Mouse (Mus musculus): ENCODE measurements around the gene Fmod. TPM values are rescaled to one million over a fixed set of nuclear protein-coding genes. Genes with fewer than 3 reads are reported as not detected.

Gene Fmod
- total RNA-seq, 2 experiments from 2014 or later, result not detected

DNA sequence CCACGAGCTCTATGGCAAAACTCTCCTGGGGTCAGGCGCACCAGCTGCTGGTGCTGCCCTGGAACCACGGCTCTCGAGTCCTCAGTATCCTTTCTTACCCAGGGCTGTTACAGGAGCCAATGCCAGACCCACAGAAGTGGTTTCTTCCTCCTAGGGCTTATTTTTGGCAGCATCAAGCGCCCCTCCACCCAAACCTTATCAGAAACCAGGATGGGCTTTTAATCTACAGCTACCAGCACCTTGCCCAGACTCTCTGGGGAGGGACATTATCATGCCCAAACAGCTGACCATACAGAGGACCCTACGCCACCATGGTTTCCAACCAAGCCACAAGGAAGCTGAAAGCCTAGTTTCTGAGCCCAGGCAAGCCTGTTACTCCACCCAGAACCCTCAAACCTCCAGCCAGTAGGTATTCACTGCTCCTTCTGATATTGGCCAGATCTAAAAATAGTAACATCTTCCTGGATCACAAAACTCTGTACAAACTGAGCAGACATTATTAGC lies 36.1 kb downstream of the Fmod start:
- peak; percentile 87 for ATAC-seq (replicated peaks; ENCODE audit: low FRiP score, low TSS enrichment, poor library complexity, severe bottlenecking)

DNA sequence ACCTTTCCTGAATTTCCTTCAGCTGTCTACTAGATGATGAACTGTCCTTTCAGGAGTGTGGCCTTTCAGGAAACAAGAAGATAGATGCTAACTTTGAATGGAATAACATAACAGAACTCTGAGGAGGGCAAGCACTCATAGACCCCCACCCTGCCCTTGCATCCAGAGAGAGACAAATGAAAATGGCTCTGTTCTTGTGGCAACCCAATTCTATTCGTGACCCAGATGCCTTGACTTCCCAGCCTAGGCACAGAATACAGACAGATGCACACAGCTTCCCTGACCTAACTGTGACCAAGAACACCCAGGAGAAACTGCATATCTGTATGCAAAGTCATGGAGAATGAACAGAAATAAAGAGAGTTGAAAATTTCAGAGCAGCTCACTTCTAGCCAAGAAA lies 36.6 kb downstream of the Fmod start:
- ATAC-seq (replicated peaks; ENCODE audit: low FRiP score, low TSS enrichment, poor library complexity, severe bottlenecking), result no peak

DNA sequence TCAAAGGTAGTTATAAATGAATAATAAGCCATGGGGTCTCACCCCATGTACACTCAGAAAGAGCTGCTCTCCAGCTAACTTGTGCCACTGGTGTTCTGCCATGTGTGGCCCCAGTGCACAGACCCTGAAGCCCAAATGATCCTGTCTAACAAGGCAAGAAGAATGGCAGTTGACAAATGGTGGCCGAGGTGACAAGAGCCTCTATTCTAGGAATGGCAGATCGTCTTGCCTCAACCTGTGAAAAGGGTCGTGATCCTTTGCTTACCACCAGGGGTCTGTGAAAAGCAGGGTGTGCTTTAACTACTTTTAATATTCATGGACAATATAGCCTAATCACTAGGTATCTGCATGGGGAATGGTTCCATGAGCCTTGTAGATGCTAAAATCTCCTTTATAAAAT lies 37.1 kb downstream of the Fmod start:
- ATAC-seq (replicated peaks; ENCODE audit: low FRiP score, low TSS enrichment, poor library complexity, severe bottlenecking), result no peak

DNA sequence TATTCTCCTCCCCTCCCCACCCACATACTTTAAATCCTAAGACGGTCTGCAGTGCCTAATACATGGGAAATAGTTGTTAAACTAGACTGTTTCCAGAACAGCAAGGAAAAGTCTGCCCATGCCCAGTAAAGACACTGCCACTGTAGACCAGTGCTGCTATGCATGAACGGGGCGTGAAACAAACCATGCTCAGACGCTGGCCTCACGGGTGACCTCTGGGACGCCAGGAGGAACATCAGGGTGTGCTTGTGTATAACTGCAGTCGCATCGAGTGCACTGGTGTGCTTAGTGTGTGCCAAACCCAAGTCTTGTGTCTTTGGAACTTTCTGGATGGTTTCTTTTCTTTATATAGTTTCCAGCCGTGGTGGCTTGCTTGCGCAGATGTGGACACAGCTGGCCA lies 37.6 kb downstream of the Fmod start:
- ATAC-seq (replicated peaks; ENCODE audit: low FRiP score, low TSS enrichment, poor library complexity, severe bottlenecking), result no peak

DNA sequence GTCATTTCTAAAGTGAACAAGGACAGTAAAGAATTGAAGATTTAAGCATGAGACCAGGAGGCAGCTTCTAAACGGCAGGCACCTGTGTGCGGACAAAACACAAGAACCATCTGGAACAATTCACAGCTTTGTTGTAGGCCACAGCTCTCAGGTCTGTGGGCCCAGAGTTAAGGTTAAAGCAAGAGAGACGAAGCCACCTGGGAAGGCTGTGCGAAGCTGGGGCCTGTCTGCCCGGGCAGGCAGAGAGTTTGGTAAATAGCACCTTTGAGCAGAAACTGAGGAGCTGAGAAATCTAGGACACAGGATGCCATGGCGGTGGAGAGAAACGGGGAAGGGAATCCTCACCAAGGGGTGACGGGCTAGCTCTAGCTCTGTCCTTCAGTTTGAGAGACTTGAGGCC lies 38.5 kb downstream of the Fmod start:
- ATAC-seq (replicated peaks; ENCODE audit: low FRiP score, low TSS enrichment, poor library complexity, severe bottlenecking), result no peak

DNA sequence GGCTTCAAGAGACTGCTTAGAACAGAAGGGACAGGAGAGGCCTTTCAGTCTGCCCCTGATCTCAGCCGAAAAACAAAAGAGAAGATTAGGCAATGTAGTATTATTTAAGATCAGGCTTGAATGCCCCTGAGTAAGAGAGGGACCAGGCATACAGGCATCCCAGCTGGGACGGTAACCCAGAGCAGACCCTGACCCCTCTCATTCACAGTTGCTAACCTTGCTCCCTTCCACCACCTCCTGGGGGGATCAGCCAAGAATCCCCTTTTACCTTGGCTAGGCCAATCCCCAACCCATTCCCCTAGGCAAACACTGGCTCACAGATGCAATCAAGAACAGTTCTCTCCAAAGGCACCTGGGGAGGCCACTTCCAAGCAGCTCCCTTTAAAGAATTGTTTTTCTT lies 39.7 kb downstream of the Fmod start:
- ATAC-seq (replicated peaks; ENCODE audit: low FRiP score, low TSS enrichment, poor library complexity, severe bottlenecking), result no peak

DNA sequence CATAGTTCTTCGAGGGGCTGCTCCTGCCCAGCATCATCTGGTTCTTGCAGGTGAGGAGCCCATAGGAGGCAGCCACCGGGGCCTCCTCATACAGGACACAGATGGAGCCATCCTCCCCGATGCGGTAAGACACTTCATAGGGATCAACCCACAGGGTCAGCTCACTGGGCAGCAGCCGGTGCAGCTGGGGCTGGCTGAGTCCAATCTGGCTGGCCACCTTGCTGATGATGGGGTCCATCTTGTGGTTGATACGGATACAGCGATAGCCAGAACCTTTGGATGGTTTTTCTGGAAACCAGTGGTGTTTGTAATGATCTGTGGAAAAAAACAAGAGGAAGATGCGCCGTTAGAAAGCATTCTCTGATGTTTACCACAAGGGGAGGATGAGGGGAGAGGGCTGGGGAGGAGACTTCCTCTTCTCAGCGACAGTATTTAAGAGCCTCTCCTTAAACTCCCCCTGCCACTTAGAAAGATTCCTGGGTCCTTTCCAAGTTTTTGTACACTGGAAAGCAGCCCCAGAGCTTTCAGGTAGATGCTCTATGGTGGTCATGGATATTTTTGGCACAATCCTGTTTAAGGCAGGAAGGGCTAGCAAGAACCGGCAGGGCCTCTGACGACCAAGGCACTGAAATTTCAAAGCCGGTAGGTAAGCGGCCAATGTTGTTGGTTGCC lies 40.5 kb downstream of the Fmod start:
- no peak for ATAC-seq (replicated peaks; ENCODE audit: low FRiP score, low TSS enrichment, poor library complexity, severe bottlenecking)

DNA sequence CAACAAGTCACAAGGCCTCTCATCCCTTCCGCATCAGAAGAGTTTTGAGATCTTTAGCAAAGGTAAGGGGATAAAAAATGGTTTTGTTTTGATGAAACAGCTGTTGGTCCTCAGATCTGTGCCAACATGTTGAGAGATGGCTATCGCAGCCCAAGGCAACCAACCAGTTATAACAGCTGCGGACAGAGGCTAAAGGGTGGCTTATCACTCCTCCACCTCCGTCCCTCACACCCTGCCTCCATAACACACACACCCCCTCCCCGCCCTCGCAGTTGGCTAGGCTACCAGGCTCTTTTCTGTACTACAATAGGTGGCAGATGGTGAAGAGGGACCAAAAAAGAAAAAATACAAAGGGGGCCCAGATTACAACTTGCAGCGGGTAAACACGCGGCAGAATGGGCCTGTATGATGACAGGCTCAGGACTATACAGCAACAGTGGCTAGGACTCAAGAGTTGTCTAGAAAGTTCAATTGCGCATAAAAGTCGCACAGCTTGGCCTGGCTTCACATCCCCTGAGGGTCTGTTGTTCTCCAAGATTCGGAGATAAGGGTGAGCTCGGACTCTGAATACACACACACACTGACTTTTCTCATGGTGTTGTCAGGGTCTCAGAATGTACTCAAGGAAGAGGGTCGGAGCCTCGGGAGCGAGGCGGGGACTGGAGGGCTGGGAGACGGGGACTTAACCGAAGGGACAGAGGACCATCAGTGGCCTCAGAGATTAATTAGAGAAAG lies 41.2 kb downstream of the Fmod start:
- ATAC-seq (replicated peaks; ENCODE audit: low FRiP score, low TSS enrichment, poor library complexity, severe bottlenecking), result peak; percentile 51

DNA sequence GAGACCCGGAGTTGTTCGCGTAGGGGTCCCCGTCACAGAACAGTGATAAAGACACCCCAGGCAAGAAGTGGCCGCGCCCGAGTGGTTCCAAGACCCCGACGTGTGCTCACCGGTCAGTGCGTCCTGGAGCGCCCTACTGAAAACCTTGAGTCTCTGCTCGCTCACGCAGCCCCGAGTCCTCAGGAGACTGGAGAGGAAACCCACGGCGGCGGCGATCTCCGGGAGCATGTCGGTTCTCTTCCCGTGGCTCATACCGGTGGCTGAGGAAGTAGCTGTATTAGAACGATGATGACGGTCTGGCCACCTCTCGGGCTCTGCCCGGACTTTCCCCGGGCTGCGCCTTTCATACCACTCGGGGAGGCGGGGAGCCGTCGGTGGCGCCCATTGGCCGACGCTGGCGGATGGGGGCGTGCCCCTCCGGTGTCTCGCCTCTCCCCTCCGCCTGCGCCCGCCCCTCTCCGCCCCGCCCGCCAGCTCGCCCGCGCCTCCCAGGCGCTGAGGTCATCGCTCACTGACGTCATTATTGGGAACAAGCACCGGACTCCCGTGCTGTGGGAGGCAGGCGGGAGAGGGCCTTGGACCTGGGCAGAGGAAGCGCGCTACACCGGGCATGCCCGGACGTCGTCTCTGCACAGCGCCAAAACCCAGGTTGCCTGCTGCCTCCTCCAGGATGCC lies 41.9 kb downstream of the Fmod start, which contains the start of gene Btg2:
Btg2 (minus strand) TSS at position 319 of the 675 bp plus-strand sequence.
- ATAC-seq (replicated peaks; ENCODE audit: low FRiP score, low TSS enrichment, poor library complexity, severe bottlenecking), result peak; percentile 87

DNA sequence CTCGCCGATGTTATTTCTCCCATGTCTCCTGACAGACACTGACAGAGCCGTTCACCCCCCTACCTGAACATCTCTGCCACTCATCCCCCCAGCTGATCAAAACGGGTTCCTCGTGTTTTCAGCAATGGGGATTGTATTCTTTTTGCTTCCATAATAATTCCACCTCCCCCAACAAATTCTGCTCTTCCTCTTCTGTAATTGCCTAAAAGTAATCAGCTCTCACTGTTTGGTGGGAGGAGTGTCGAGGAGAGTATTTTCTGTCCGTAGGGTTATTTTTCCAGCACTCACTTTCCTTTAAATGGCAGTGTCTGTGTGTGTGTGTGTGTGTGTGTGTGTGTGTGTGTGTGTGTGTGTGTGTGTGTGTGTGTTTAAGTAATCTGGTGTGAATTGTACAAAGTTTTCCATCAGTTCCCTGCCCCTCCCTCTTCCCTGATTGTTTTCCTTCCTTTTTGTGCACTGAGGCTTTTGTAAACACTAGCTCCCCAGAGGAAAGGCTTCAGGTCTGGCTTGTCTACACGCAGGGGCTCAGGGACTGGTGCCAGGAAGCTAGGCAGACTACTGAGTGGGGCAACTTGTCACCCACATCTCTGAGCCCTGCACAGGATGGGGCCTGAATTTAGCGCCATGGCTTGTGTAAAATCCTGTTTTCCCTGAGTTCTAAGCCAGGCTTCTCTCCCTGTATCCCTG lies 42.6 kb downstream of the Fmod start:
- no peak for ATAC-seq (replicated peaks; ENCODE audit: low FRiP score, low TSS enrichment, poor library complexity, severe bottlenecking)

DNA sequence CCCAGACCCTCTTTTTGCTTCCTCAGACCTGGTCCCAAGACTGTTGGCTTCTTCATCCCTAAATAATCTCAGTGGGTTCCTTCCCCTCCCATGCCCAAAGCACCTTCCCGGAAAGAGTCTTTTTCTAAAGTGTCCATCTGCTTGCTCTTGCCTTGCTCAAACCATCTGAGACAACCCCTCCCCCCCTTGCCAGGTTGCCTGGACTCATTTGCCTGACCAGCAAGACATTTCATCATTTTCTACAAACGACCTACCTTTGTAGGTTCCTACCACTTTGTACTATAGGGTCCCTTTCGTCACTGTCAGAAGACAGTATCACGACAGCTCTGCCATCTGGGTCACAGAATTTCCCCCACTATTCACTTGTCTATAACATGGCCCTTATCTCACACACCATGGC lies 43.4 kb downstream of the Fmod start:
- no peak for ATAC-seq (replicated peaks; ENCODE audit: low FRiP score, low TSS enrichment, poor library complexity, severe bottlenecking)

DNA sequence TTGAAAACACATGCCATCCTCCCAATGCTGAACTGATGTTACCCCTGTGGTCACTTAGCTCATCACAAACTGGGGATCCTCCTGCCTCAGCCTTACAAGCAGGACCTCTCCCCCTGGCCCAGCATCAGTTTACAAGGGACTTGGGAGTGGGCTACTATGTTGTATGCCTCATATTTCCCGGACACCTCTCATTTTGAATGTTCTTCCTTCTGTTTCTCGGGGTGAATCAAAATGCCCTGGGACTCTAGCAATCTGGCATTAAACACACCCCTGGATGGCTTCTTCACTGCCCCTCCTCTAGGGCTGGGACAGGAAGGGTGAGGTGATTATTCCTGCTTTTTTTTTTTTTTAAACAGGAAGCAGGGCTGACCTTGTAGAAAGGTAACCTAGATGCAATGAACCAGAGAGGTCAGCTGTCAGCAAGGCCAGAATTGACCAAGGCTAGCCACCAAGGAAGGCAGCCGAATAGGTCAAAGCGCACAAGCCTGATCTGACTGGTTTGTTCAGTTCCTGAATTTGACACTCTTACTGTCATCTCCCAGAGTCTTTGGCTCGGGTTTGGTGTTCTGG lies 43.9 kb downstream of the Fmod start:
- ATAC-seq (replicated peaks; ENCODE audit: low FRiP score, low TSS enrichment, poor library complexity, severe bottlenecking), result no peak

DNA sequence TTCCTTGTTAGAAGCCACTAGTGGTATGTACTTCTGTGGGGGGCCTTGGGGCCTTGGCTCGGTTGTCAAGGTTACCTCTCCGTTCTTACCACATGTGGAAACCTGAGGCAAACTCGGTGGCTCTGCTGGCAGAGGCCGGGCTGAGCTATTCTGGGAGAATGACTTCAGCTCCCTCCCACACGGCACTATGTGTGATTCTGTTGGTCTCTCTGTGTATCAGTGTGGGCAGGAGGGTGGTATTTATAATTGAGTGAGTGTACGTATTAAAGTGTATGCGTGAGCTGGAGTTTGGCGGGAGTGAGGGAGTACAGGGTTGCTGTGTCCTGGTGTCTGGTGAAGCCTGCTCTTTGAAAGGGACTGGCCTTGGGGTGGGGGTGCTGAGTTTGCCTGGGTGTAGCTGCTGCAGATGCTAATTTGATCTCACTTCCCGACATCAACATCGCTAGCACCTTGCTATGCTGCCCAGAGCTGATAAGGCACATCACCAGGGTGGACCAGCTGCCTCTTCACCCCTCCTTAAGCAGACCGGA lies 46.0 kb downstream of the Fmod start:
- no peak for ATAC-seq (replicated peaks; ENCODE audit: low FRiP score, low TSS enrichment, poor library complexity, severe bottlenecking)

DNA sequence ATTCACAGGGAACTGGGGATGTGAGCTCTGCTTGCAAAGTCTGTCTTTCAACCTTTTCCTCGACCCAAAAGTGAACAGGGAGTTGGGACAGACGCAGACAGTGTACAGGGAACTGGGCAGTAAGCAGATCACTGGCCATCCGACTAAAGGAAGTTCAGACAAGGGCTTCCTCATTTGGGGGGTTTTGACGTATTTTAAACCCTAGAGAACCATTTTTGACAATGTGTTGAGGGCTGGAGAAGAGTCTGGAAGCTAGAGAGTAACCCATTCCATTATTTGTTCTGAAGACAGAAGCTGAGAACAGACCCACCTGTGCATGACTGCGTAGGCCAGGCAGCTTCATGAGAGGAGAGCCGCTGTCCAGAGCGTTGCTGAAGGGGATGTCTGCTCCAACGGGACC lies 46.6 kb downstream of the Fmod start:
- ATAC-seq (replicated peaks; ENCODE audit: low FRiP score, low TSS enrichment, poor library complexity, severe bottlenecking), result no peak

DNA sequence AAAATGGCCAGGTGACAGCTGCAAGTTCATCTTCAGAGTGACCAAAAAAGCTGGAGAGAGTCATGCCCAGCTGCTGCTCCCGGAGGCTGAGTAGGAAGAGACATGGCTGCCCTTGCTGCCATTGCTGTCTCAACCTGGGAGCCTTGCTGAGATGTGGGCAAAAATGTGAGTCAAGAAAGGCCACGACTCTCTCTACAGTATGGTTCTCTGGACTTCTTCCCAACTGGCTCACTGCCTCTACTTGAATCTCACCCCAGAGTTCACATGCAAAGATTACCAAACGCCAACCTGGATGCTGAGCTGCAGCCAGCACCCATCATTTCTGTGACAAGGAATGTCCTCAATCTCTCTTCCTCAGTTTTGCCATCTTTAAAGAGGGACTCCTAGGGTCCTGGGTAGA lies 47.1 kb downstream of the Fmod start:
- no peak for ATAC-seq (replicated peaks; ENCODE audit: low FRiP score, low TSS enrichment, poor library complexity, severe bottlenecking)

DNA sequence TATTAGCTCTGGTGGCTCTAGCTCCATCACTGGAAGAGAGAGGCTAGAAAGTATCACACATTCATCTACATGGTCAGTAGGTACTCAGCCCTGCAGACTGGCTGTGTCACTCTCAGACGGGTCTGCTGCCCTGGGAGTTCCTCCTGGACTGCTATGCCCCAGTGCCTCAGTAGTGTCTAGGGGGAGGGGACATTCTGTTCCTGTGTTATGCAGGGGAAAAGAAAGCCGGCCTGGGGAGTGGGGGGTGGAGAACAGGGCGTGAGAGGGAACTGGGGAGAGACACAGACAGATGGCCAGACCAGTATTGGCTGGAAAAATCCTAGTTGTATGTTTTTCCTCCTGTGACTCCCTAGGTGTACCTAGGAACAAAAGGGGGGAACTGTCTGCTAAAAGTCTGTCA lies 49.0 kb downstream of the Fmod start:
- no peak for ATAC-seq (replicated peaks; ENCODE audit: low FRiP score, low TSS enrichment, poor library complexity, severe bottlenecking)

DNA sequence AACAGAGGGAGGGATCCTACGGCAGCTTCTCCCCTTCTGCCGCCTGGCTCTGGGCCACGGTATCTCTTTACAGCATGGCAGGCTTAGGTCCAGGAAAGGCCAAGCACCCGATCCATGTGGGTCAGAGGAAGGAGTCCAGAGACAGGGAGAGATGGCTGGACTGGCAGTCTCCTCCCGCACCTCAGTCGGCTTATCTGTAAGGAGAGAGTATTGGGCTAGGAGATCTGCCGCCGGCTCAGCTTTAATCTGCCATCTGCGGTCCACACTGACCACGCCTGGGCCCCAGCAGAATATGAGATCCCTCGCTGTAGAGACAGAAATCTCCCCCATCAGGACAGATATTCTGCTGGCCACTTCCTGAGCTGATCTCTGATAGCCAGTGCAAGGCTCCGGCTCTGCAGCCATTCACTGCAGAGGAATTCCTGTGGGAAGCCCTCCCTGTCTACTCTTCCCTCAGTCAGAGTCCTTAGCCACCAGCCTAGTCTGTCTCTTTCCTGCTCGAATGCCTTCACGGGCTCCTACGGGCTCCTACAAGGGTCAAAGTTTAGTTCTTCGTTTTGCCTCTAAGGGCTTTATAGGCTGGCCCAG lies 49.9 kb downstream of the Fmod start:
- ATAC-seq (replicated peaks; ENCODE audit: low FRiP score, low TSS enrichment, poor library complexity, severe bottlenecking), result peak; percentile 62

DNA sequence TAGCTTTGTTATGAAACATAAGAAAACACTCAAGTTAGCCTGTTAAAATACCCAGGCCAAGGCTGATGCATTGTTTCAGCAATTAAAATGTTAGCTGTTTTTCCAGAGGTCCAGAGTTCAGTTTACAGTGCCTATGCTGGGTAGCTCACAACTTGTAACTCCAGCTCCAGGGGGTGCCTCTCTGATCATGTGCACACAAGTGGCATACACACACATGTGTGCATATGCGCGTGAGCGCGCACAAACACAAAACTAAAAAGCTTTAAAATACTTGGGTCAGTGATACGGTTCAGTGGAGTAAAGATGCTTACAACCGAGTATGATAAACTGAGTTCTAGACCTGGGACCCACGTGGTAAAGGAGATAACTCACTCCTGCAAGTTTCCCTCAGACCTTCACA lies 52.0 kb downstream of the Fmod start:
- ATAC-seq (replicated peaks; ENCODE audit: low FRiP score, low TSS enrichment, poor library complexity, severe bottlenecking), result no peak

DNA sequence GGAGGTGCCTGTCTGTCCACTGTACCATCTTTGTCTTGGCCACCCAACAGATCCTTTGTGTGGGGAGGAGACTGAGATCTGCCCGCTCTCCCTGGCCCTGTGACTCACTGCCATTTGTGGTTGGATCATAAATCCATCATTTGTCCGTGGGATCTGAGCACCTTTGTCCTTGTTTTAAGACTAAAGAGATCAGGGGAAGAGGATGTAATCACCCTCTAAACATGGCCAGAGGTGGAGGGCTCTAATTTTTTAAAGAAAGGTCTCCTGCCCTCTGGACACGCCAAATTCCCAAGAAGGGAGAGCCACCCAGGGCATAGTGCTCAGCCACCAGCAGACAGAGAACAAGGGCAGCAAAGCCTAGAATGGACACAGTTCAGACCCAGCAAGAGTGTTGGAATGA lies 54.8 kb downstream of the Fmod start:
- ATAC-seq (replicated peaks; ENCODE audit: low FRiP score, low TSS enrichment, poor library complexity, severe bottlenecking), result no peak
